Mouse (Mus musculus) heart, postnatal 0 days (tissue): ENCODE measurements at regions not wholly inside any gene's neighbourhood (a gene's known extent, or its start where the extent isn't known, plus 50 kb on each side); places are given as distances from the start of the nearest gene placed in this dataset.

Source experiments
- CTCF ChIP-seq: IDR thresholded peaks from 2 replicates; pipeline ENCODE4 v1.5.1; 2016; ENCODE audit warnings: antibody characterized with exemption, control low read depth, low read depth
- EP300 ChIP-seq: IDR thresholded peaks from 2 replicates; pipeline ENCODE4 v1.6.1; 2016; ENCODE audit warnings: antibody characterized with exemption, low read depth

DNA sequence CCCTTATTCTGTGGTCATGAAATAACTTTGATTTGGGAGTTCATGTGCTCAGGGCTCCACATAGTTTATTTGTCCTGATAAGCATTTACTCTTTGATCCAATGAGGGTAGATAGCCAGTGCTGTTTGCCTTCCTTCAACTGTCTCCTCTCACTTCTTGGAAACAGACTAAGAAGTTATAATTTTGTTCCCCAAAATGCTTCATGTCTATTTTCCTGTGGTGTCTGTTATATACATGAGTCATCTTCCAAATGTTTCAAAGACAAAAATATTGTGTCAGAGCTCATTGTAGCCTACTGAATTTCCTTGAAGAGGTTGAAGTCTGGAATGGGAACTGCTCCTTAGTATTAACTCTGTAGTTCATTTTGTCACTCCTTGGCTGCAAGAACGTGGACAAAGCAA lies 168.7 kb downstream of the Ptprc start:
- TF ChIP-seq CTCF (no peak), EP300 (no peak)
